8 mouse cellular contexts compared by ENCODE assay signal in the genomic region with DNA sequence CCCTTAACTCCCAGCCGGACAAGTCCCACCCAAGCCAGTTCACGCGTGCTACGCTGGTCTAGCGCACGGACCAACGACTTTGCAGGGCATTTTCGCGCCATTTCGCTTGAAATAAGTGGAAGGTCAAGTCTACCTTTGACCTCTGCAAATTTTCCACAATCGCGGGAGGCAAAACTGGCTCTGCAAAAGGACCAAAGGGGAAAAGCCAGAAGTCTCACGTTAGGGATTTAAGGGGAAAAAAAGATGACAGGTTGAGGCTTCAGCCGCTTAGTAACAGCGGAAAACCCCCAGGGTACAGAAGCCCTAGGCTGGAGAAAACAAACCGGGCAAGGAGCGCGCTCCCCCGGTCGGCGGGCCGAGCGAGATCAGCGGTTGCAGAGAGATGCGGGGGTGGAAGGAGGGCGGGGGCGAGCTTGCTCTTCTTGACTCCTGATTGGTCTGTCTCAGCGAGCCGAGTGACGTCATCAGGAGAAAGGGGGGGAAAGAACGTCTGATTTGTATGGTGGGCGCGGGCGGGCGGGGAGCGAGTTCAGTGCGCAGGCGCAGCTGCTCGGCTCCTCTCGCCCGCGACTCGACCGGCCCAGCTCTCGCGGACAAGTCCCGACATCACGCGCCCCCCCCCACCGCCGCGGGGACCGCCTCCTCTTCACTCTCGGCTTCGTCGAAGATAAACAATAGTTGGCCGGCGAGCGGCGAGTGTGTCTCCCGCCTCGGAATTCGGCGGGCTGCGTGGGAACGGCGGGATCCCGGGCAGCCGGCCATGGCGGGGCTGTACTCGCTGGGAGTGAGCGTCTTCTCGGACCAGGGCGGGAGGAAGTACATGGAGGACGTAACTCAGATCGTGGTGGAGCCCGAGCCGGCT. TPM values are rescaled to one million over a fixed set of nuclear protein-coding genes. Genes with fewer than 3 reads are reported as not detected.
A peak's percentile ranks its signal among the peaks of the same experiment; 100 is the strongest.
DNase-seq lines count a peak whose midpoint lies in the region; ATAC-seq lines count a peak whose summit lies in the region.

A gene (plus strand): TSS at position 532 of the 862 bp plus-strand sequence.

- under 1% methylated on average over 78 of the region's 78 CpGs for WGBS in heart, embryonic 13.5 days
- WGBS in liver, embryonic 12.5 days (ENCODE audit: insufficient replicate concordance): under 1% methylated on average over 74 of the region's 78 CpGs
- under 1% methylated on average over 76 of the region's 78 CpGs for WGBS in stomach, embryonic 15.5 days

- H3K36me3 ChIP-seq in heart, embryonic 13.5 days: peaks cover 15% of the 10 kb centered on the region
- peaks cover 24% of the 10 kb centered on the region for H3K36me3 ChIP-seq in liver, embryonic 12.5 days
- H3K36me3 ChIP-seq in stomach, embryonic 15.5 days: no peaks in the 10 kb centered on the region

- peak within 1 kb of the TSS; percentile 84 for H3K4me3 ChIP-seq in brown adipose tissue, adult 24 weeks (ENCODE audit: insufficient read depth, low read depth, low read length)
- peak within 1 kb of the TSS; percentile 97 for H3K4me3 ChIP-seq in heart, embryonic 13.5 days
- peak within 1 kb of the TSS; percentile 96 for H3K4me3 ChIP-seq in liver, embryonic 12.5 days
- peak within 1 kb of the TSS; percentile 75 for H3K4me3 ChIP-seq in stomach, embryonic 15.5 days (replicated peaks)

- peak within 1 kb of the TSS; percentile 98 for H3K9ac ChIP-seq in heart, embryonic 13.5 days
- H3K9ac ChIP-seq in liver, embryonic 12.5 days: peak within 1 kb of the TSS; percentile 98
- peak within 1 kb of the TSS; percentile 88 for H3K9ac ChIP-seq in stomach, embryonic 15.5 days

- peak within 1 kb of the TSS; percentile 94 for H3K4me2 ChIP-seq in heart, embryonic 13.5 days
- H3K4me2 ChIP-seq in liver, embryonic 12.5 days: peak within 1 kb of the TSS; percentile 85
- peak within 1 kb of the TSS; percentile 90 for H3K4me2 ChIP-seq in stomach, embryonic 15.5 days

- H3K27ac ChIP-seq in brown adipose tissue, adult 24 weeks (replicated peaks; ENCODE audit: low read depth, low read length): peak within 1 kb of the TSS; percentile 73
- H3K27ac ChIP-seq in heart, embryonic 13.5 days (replicated peaks): peak within 1 kb of the TSS; percentile 98
- H3K27ac ChIP-seq in liver, embryonic 12.5 days: peak within 1 kb of the TSS; percentile 97
- peak within 1 kb of the TSS; percentile 96 for H3K27ac ChIP-seq in stomach, embryonic 15.5 days

- H3K27me3 ChIP-seq in heart, embryonic 13.5 days (replicated peaks): no peaks in the 10 kb centered on the region
- H3K27me3 ChIP-seq in liver, embryonic 12.5 days (replicated peaks): no peaks in the 10 kb centered on the region
- no peaks in the 10 kb centered on the region for H3K27me3 ChIP-seq in stomach, embryonic 15.5 days (replicated peaks)

- no peaks in the 10 kb centered on the region for H3K9me3 ChIP-seq in heart, embryonic 13.5 days
- no peaks in the 10 kb centered on the region for H3K9me3 ChIP-seq in liver, embryonic 12.5 days (replicated peaks)
- H3K9me3 ChIP-seq in stomach, embryonic 15.5 days: no peaks in the 10 kb centered on the region

- H3K4me1 ChIP-seq in brown adipose tissue, adult 24 weeks (ENCODE audit: control insufficient read depth, insufficient read depth, insufficient read length, low read length): 0 out of 2 replicates have a peak, but pooled peaks cover 5% of the 10 kb centered on the region
- peaks cover 32% of the 10 kb centered on the region for H3K4me1 ChIP-seq in heart, embryonic 13.5 days
- peaks cover 32% of the 10 kb centered on the region for H3K4me1 ChIP-seq in liver, embryonic 12.5 days
- no peaks in the 10 kb centered on the region; the same call in 1 of the 2 replicates for H3K4me1 ChIP-seq in stomach, embryonic 15.5 days

- peak; percentile 91 for ATAC-seq in heart, embryonic 13.5 days (ENCODE audit: extremely low read depth, insufficient number of reproducible peaks, low FRiP score, low TSS enrichment)
- peak; percentile 91 for ATAC-seq in liver, embryonic 12.5 days
- peak; percentile 94 for ATAC-seq in stomach, embryonic 15.5 days (ENCODE audit: insufficient read depth, low FRiP score, low read depth)

- peak; percentile 100 for DNase-seq in CD4-positive, CD25-positive, alpha-beta regulatory T cell, adult 2 months (ENCODE audit: low read depth, low spot score)
- DNase-seq in fat pad, adult 2 months (ENCODE audit: extremely low read depth, low read depth, low spot score): peak; percentile 78
- DNase-seq in kidney, postnatal 10 days: peak; percentile 100
- peak; percentile 97 for DNase-seq in natural killer cell, adult 2 months (ENCODE audit: low spot score in 2 of 2)

RNA-seq across cellular contexts. Expression of the gene that starts here (rescaled TPM):
- 4.7 and 6.7 TPM in 2 replicates for polyA plus RNA-seq in brown adipose tissue, adult 24 weeks (2012; ENCODE audit: insufficient read depth, insufficient read length, missing spikeins)
- polyA plus RNA-seq in heart, embryonic 13.5 days (2015; fragmentation: Nextera tagmentation; extraction: Ambion mirVana): 12.0 and 12.7 TPM in 2 replicates
- 25.9 and 26.1 TPM in 2 replicates for polyA plus RNA-seq in liver, embryonic 12.5 days (2016; fragmentation: Nextera tagmentation; extraction: Ambion mirVana)
- 15.1 and 15.8 TPM in 2 replicates for polyA plus RNA-seq in stomach, embryonic 15.5 days (2015; fragmentation: Nextera tagmentation; extraction: Ambion mirVana)

Comparison
In these comparisons a context has a peak if more than half of its experiments do, and no peak if none do; other contexts are left out.
1. Peak in every context shown above with its lines: DNase-seq, ATAC-seq, H3K4me3 ChIP-seq and H3K27ac ChIP-seq.